Mouse (Mus musculus): ENCODE measurements around the gene Smarcal1.

The Smarcal1 gene

DNA sequence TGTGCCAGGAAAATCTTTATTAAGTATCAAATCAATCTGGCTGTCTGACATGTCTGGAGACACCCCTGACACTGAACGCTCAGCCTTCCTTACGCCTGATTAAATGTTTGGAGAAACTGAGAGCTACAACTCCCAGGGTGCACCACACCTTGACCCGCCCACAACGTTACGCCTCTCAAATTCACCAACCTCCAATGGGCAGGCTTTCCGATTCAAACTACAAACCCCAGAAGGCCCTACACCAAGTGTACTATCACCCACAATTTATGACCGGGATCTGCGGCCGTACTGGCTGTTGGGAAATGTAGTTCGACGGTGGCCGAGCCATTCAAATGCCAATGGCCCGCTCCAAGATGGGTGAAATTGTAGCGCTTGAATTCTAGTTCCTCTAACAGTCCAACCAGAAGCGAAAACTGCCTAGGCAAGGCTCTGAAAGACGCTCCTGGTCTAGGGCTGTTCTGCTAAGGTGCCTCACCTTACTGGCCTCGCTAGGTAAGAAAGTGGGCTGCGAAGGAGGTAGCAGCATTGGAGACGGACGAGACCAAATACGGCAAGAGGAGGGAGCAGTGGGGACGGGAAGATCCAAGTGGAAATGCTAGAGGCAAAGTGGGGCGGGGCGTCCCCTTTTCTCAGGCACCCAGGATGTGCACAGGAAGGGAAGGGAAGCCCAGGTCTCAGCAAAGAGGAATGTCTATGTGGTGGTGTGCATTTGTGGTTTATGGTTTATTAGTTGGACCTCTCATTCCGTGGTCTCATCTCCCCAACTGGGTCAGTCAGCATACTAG lies at the start of gene Smarcal1:
Gene Smarcal1 (plus strand): TSS at position 305 of the 785 bp plus-strand sequence.
- peak; percentile 88 for DNase-seq (ENCODE audit: low spot score in 2 of 2)

DNA sequence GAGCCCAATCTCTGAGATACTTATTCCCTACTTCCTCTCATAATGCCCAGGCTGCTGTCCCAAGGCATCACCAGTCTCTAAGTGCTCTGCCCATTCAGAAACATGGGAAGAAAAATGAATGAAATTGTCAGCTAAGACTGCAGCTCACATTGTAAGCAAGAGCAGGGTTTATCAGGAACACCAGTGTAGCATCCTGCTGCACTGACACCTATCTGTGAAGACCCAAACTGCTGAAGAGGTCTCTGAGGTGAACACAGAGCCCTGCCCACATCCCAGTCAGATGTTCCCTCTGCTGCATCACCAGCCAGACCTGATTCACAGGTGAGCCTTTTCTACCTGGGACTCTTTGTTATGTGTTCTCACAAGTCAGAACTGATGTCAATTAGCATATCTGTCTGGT lies 49.6 kb upstream of the Smarcal1 start:
- no peak for DNase-seq (ENCODE audit: low spot score in 2 of 2)

DNA sequence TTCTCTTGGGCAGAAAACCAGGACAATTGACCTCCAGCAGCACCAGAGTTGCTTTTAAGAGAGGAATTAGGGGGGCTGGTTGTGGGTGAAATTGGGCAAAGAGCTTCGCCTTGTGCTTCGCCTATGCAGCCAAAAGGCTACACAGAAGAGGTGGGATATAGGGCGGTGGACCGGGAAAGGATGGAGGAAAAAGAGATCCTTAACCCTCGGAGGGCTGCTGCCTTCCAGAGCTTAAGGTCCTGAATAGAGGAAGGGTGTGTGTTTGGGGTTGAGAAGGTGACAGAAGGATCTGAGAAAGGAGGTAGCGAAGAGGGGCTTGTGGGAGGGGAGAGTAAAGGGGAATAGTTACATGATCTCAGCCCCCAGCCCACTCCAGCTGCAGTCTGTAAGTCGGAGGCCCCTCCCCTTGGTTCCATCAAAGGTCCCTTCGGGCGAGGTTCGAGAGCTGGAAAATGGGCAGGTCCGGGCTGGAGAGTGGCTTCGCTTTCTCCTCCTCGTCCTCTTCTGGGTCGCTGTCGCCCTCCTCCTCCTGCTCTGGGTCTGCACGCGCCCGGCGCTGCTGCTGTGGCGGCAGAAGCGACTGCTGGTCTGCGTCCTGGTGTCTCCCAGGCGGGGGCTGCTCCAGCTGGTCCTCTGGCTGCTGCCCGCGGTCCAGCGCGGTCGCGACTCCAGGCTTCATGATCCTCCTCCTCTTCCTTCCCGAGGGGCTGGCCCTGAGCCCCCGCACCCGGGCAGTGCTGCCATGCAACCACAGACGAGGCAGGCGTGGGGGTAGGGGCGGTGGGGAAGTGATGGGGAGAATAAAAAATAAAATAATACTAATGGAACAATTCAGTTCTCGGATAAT lies 47.1 kb upstream of the Smarcal1 start:
- no peak for DNase-seq (ENCODE audit: low spot score in 2 of 2)

DNA sequence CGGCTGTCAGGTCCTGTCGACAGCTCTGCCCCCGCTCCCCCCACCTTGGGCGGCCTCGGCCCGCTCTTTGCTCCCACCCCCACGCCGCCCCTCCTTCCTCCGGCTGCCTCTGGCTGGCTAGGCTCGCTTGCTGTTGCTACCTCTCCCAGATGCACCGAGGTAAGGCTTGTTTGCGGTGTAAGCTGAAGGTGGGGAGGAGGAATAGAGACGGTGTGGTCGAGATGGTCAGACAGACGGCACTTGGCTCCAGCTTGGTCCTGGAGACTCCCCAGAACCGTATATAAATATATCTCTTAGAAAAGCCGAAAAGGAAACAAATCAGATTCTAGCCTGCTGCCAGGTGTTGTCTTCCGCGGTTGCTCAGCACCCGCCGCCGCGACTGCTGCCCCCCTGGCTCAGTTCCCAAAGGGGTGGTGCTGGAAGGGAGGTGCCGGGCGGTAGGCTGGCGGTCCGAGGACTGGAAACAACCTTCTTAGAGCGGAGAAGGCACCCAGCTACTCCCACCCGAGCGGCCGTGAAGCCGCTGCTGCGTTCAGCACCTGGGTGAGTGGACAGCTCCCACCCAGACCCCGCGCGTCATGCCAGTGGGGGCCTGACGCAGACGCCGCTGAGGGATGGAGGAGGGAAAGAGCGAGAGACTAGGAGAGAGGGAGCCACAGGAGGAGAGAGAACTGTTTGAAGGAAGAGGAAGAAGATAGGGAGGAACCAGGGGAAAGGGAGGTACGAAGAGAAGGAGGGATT lies 46.3 kb upstream of the Smarcal1 start, which contains the start of gene March4:
Gene March4 (minus strand): TSS at position 320 of the 741 bp plus-strand sequence.
- DNase-seq (ENCODE audit: low spot score in 2 of 2) = peak; percentile 12 to 61

DNA sequence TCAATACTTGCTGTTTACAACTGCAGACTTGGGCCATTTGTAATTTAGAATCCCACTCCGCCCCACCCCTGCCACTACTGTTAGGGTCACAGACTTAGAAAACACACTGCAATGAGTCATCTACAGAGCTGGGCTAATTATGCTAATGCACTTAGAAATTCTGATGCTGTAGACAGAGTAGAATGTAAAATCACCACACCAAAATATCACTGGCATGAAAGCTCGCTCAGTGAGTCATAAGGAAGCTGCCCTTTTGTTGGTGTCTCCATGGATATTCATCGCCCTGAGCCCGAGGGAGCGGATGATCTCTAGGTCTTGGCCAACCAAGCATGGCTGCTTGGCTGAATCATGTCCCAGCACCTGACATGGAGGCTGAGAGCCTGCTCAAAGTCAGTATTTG lies 44.8 kb upstream of the Smarcal1 start:
- no peak for DNase-seq (ENCODE audit: low spot score in 2 of 2)

DNA sequence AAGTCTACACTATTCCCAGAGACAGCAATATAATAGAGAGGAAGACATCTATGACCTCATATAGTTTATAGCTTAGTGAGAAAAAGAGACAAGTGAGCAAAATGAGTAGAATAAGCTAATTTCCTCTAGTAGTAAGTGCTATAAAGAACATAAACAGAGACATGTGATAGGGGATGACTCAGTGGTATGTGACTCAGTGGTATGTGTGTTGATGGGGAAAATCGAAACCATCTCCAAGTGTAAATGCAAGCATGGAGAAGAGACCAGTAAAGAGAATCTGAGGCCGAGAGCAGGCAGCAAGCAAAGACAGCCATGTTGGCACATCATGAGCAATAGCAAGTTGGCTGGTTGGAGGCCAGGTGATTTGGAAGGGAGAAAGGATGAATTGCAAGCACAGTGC lies 32.7 kb upstream of the Smarcal1 start:
- no peak for DNase-seq (ENCODE audit: low spot score in 2 of 2)

DNA sequence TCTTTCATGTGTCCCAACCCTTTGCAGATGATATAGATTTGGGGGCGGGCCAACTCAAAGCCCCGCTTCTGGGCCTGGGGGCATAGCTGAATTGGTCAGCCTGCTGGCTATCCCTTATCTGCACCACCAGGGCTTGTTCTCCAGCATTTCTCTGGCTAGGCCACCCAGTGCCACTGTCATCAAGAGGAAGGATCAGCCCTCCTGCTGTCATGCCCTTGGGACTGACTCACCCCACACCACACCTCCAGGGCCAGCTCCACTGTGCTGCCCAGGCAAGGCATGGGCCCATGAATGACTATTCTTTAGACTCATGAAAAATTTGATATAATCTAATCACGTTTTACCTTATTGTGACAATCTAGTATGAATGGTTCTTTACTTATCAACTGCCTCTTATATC lies 26.6 kb upstream of the Smarcal1 start:
- no peak for DNase-seq (ENCODE audit: low spot score in 2 of 2)

DNA sequence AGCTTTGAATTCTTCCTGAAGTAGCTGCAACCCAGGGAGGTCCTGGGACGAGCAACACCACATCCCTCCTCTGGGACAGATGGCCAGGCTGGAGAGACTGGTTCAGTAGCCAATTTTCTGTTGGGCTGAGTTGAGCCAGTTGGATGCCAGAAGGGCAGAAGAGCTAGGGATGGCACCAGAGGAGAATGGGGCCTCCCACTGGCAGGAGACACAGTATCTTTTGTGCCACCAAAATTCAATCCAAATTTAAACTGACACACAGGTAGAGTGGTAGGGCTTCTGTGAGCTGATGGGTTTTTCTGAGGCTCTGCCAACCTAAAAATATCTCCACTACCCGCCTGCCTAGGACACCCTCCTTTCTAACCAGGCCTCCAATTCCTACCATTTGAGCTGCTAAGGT lies 24.4 kb upstream of the Smarcal1 start:
- DNase-seq (ENCODE audit: low spot score in 2 of 2) = no peak

DNA sequence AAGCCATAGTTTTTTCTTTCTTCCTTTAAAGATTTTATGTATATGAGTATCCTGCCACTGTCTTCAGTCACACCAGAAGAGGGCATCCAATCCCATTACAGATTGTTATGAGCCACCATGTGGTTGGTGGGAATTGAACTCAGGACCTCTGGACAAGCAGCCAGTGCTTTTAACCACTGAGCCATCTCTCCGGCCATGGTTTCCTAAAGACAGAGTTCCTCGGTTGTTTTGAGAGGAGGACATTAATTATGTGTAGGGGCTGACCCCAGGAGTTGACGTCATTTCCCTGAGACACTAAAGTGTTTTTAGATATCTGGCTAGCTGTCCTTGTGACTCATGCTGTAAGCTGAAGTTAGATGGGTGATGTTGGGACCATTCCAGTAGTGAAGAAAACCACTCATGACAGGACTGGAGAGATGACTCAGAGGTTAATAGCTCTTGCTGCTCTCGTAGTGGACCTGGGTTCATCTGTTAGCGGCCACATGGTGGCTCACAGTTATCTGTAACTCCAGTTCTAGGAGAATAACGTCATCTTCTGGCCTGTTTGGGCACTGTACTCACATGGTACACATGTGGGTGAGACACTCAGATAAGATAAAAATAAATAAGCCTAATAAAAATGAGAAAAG lies 18.6 kb upstream of the Smarcal1 start:
- DNase-seq (ENCODE audit: low spot score in 2 of 2) = no peak

DNA sequence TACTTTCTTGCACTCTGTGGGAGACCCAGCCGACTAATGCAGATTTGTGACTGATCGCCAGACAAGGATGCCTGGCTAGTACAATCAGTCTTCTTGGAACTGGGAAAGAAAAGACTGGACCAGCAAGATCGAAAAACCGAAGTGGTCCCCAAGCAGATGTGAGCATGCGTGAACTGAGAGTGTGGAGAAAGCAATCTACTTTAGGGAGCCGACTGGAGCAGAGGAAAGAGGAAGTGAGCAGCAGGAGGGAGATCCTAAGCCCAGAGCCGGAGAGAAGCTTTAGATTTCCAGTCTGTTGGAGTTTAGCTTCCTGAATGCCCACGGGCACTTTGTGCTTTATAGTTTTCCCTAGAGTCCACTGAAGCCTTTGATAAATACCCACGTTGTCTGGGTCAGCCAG lies 16.0 kb upstream of the Smarcal1 start:
- no peak for DNase-seq (ENCODE audit: low spot score in 2 of 2)

DNA sequence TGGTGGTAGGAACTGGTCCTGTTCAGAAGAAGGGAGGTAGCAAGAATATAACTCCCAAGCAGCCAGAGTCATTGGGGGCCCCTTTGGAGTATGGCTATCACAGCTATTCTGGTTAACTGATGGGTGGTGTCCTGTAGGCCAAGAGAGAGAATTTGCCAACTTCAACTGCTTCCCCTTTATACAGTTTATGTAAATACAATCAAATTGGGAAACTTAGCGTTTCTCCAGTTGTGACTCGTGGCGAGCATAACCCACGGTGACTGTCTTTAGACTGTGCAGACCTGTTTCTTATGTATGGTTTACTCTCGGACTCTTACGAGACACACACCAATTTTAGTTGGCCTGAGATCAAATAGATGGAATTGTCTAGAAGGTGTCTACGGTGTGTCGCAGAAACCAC lies 14.3 kb upstream of the Smarcal1 start:
- DNase-seq (ENCODE audit: low spot score in 2 of 2) = no peak

DNA sequence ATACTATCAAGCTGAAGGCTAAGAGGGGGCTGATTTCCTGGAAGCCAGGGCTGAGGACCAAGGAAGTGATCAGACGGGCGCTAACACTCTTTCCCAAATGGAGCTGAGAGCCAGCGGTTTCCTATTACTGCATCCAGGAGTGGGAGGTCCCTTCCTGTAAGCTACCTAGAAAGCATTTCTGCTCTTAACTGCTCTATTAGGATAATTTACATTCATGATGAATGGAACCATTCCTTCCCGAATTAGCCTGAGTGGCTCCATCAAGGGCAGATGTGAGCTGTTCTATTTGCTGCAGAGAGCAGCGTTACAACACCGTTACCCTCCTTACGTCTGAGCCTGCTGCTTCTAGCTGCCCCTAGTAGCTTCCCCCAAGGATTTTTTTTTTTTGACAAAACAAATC lies 9.0 kb upstream of the Smarcal1 start:
- DNase-seq (ENCODE audit: low spot score in 2 of 2) = no peak

DNA sequence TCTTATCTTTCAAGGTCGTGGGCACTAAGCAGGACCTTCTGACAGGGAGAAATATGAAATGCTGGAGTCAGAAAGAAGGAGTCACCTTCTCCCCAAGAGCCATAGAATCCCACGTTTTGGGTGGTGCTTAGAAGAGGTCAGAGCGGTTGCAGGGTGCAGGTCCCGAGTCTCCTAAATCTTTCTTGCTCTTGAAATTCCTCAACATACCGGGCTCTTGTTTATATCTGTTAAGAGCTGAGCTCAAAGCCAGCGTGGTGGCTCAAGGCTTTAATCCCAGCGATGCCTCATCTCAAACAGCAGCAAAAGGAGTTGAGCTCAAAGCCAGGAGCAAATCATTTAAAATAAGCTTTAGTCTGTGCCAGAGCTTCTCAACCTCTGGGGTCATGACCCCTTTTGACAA lies 8.4 kb upstream of the Smarcal1 start:
- no peak for DNase-seq (ENCODE audit: low spot score in 2 of 2)

DNA sequence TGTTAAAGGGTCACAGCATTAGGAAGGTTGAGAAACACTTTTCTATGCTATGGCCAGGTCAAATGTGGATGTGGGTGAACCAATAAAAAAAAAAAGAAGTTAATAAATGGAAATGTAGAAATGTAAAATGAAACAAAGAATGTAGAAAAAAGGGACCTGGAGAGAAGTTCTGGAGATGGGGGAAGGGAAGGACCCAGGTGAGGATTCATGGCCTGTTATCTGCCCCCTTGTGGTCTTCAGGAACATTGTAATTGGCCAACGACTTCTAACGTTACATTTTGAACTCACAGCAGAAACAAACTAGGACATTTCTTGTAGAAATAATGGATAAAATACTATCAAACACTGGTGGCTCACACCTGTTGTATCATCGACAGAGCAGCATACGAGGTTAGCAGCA lies 7.9 kb upstream of the Smarcal1 start:
- no peak for DNase-seq (ENCODE audit: low spot score in 2 of 2)

DNA sequence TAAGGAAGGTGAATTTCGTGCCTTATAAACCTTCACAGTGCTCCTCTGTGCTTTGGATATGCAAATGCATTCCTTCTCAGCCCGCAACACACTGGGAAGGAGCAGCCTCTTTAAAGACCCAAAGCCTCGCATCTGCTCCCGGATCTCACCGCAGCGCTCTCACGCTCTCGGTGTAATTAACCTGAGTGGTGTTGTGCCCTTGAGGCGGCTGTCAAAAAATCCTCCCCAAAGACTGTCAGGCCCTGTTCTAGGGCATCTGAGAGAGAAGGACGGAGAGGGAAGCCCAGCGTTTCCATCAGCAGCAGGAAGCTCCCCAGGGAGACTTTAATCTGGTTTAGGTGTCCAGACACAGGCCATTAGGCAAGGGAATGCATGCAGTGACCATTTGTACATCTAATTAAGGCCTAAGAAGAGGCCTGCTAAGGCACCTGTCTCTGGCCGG lies 5.5 kb upstream of the Smarcal1 start:
- no peak for DNase-seq (ENCODE audit: low spot score in 2 of 2)

DNA sequence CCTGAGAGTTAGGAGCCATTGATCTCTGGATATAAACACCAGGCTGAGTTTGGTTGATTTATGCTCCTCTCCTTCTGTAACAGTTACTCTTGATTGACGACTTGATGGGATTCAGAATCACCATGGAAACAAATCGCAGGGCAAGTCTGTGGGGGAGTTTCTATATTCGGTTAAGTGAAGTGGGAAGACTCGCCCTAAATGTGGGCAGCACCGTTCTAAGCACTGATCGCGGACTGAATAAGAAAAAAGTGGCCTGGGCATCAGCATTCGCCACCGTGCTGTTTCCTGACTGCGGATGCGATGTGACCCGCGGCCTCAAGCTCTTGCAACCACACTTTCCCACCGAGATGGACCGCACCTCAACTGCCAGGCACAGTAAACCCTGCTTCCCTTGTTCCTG lies 4.7 kb upstream of the Smarcal1 start:
- no peak for DNase-seq (ENCODE audit: low spot score in 2 of 2)

DNA sequence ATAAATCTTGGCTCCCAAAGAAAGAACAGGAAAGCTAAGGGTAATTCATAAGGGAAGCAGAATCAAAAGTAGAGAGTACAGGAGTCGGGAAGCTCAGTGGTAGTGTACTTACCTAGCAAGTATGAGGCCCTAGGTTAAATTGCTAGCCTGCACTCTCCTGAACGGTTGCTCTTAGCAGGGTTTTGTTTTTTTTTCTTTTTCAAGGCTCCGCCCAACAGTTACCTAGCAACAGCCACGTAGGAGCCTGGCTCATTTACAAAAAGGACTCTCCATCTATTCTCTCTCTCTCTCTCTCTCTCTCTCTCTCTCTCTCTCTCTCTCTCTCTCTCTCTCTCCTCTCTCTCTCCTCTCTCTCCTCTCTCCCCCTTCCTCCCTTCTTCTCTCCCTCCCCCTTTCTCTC lies 4.2 kb upstream of the Smarcal1 start:
- no peak for DNase-seq (ENCODE audit: low spot score in 2 of 2)

DNA sequence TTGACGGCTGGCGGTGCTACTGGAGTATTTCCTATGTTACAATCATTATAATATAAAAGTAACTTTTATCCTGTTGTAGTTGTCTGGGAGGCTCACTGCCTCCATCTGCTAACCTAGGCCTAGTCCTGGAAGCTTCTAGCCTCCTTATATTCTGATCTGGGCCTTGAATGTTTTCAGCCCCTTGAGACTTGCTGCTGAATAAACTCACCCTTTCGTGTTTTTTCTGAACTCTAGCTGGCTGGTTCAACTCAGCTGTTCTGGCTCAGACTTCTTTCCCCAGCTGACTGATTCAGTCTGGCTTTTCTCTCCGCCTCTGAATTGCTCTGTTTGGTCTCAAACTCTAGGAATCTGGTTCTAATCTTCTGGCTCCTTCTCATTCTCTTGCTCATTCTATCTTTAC lies 855 bp downstream of the Smarcal1 start:
- no peak for DNase-seq (ENCODE audit: low spot score in 2 of 2)

DNA sequence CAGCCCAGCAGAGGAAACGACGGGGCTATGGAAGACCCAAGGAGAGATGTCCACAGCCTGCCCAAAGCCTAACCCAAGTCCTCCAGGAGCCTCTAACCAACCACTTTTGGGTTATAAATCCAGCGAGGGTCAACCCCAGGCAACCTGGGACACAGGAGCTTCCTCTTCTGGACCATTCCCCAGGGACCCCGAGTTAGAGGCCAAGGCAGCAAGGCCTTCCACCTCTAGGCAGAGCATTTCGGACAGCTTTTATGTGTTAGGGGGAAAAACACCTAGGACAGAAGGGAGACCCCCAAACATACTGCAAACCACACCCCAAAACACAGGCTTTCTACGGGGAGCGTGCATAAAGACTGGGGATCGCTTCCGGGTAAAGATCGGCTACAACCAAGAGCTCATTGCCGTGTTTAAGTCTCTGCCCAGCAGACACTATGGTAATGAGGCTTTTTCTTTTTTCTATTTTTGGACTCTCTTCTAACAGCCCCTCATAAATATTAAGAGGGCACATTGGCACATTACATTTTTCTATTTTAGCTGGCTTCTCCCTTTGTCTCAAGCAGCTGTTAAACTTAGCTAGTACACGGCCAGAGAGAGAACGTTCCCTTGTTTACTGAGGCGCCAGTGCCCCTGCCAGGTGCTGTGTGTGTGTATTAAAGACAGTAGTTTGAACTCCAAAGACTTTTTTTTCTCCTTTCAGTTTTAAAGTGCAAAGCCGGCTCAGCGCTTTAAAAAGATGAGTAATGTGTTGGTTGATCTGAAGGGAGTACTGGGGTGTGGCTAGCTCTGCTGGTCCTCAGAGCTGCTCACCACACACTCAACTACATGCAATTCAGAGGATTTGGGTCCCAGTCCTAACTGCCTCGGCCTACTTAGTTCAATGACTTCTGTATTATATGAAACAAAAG lies 3.2 kb downstream of the Smarcal1 start:
- no peak for DNase-seq (ENCODE audit: low spot score in 2 of 2)

DNA sequence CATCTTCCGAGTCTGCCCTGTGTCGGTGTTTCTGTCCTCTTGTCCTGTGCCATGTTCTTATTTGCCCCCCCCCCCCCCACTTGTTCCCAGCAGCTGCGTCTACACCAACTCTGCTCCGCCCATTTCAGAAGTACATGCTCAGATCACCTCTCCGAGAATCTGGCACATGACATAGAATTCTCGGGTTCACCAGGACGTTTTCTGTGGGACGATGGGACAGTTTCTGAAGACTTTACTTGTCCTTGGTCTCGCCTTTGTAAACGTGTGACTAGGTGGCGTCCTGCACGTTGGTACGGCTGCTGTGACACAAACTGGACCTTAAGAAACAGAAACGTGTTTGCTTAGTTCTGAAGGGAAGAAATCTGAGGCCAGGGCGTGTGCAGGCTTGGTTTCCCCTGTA lies 4.5 kb downstream of the Smarcal1 start:
- no peak for DNase-seq (ENCODE audit: low spot score in 2 of 2)

DNA sequence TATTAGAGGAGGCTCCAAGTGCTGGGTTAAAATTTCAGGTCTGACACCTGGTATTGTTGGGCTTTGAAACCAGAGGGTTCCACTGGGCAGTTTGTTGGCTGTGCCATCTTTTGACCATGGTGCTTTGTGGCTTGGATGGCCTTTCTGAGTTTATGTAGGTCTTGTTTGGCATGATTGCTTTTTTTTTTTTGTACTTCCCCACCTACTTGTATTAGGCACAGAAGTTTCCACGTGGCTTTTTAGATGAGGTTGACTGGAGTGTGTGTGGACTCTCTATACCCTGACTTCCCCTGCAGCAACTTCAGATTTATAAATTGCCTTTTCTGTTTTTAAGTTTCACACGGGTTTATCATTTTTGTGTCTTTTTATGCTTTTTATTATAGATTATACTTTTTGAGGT lies 5.7 kb downstream of the Smarcal1 start:
- no peak for DNase-seq (ENCODE audit: low spot score in 2 of 2)

Data from thymus, postnatal 10 days (tissue).